Mouse (Mus musculus): ENCODE measurements around the gene Rhox10. TPM values are rescaled to one million over a fixed set of nuclear protein-coding genes. Genes with fewer than 3 reads are reported as not detected.

Gene Rhox10
- total and polyA plus RNA-seq, 2 experiments from 2014 or later: not detected

GRCm38 (mm10) chrX:38085041-38085440 lies 18.8 kb downstream of the Rhox10 start, which contains the start of gene Rhox11:
Rhox11 (minus strand) TSS chrX:38085141.
- Histone ChIP-seq H3K27ac (no peak within 1 kb of the TSS), H3K4me3 (ENCODE audit: low read length) (no peak within 1 kb of the TSS), H3K4me1 (ENCODE audit: insufficient read depth, low read length) (no peaks in the 10 kb centered on the region), H3K36me3 (ENCODE audit: insufficient read depth, low read length) (no peaks in the 10 kb centered on the region), H3K4me2 (ENCODE audit: low read depth, low read length) (no peak within 1 kb of the TSS), H3K9me3 (ENCODE audit: low read length) (no peaks in the 10 kb centered on the region), H3K9ac (replicated peaks; ENCODE audit: low read length) (no peak within 1 kb of the TSS), H3K27me3 (ENCODE audit: insufficient read depth, low read length) (no peaks in the 10 kb centered on the region)
- ATAC-seq (no peak), DNase-seq (ENCODE audit: low spot score) (no peak)
- TF ChIP-seq CTCF (IDR thresholded peaks at IDR 0.05; ENCODE audit: low read depth): no peak
- WGBS: 87% methylated on average over 9 of the region's 9 CpGs

GRCm38 (mm10) chrX:38110807-38111206 lies 44.5 kb downstream of the Rhox10 start, which contains the start of gene Rhox12:
Rhox12 (minus strand) TSS chrX:38110907.
- Histone ChIP-seq H3K27ac (no peak within 1 kb of the TSS), H3K4me1 (ENCODE audit: insufficient read depth, low read length) (no peaks in the 10 kb centered on the region), H3K4me3 (ENCODE audit: low read length) (no peak within 1 kb of the TSS), H3K27me3 (ENCODE audit: insufficient read depth, low read length) (no peaks in the 10 kb centered on the region), H3K4me2 (ENCODE audit: low read depth, low read length) (no peak within 1 kb of the TSS), H3K9me3 (ENCODE audit: low read length) (no peaks in the 10 kb centered on the region), H3K36me3 (ENCODE audit: insufficient read depth, low read length) (no peaks in the 10 kb centered on the region), H3K9ac (replicated peaks; ENCODE audit: low read length) (no peak within 1 kb of the TSS)
- DNase-seq (ENCODE audit: low spot score) (no peak), ATAC-seq (no peak)
- TF ChIP-seq CTCF (IDR thresholded peaks at IDR 0.05; ENCODE audit: low read depth): no peak
- 71% methylated on average over 4 of the region's 4 CpGs for WGBS

GRCm38 (mm10) chrX:38120982-38121381 lies 54.7 kb downstream of the Rhox10 start, which contains the start of gene Rhox13:
Rhox13 (plus strand) TSS chrX:38121219.
- no peaks in the 10 kb centered on the region for H3K27me3 ChIP-seq (ENCODE audit: insufficient read depth, low read length)
- no peak within 1 kb of the TSS for H3K9ac ChIP-seq (replicated peaks; ENCODE audit: low read length)
- no peak within 1 kb of the TSS for H3K4me3 ChIP-seq (ENCODE audit: low read length)
- H3K4me1 ChIP-seq (ENCODE audit: insufficient read depth, low read length): no peaks in the 10 kb centered on the region
- H3K4me2 ChIP-seq (ENCODE audit: low read depth, low read length): no peak within 1 kb of the TSS
- H3K9me3 ChIP-seq (ENCODE audit: low read length): 0 out of 2 replicates have a peak, but pooled peaks cover 2% of the 10 kb centered on the region
- no peak for TF ChIP-seq CTCF (IDR thresholded peaks at IDR 0.05; ENCODE audit: low read depth)
- H3K27ac ChIP-seq: no peak within 1 kb of the TSS
- DNase-seq (ENCODE audit: low spot score): no peak
- 95% methylated on average over 20 of the region's 20 CpGs for WGBS
- no peaks in the 10 kb centered on the region for H3K36me3 ChIP-seq (ENCODE audit: insufficient read depth, low read length)
- no peak for ATAC-seq

Other genes starting within 250 kb of the Rhox10 start
- gene Rhox6, start 239.6 kb upstream of the Rhox10 start, total RNA-seq (2014; rRNA removed): not detected in 2 replicates
- not detected in 2 replicates for gene Rhox6, start 239.6 kb upstream of the Rhox10 start, polyA plus RNA-seq (2015; fragmentation: Nextera tagmentation; extraction: Ambion mirVana)
- gene Rhox7a, start 234.8 kb upstream of the Rhox10 start, total RNA-seq (2014; rRNA removed): not detected in 2 replicates
- gene Rhox7a, start 234.8 kb upstream of the Rhox10 start, polyA plus RNA-seq (2015; fragmentation: Nextera tagmentation; extraction: Ambion mirVana): not detected in 2 replicates
- not detected in 2 replicates for gene Rhox8, start 187.5 kb upstream of the Rhox10 start, total RNA-seq (2014; rRNA removed)
- not detected in 2 replicates for gene Rhox8, start 187.5 kb upstream of the Rhox10 start, polyA plus RNA-seq (2015; fragmentation: Nextera tagmentation; extraction: Ambion mirVana)
- gene Rhox7b, start 169.2 kb upstream of the Rhox10 start, total RNA-seq (2014; rRNA removed): not detected in 2 replicates
- gene Rhox7b, start 169.2 kb upstream of the Rhox10 start, polyA plus RNA-seq (2015; fragmentation: Nextera tagmentation; extraction: Ambion mirVana): not detected in 2 replicates
- not detected in 2 replicates for gene Rhox9, start 164.7 kb upstream of the Rhox10 start, total RNA-seq (2014; rRNA removed)
- gene Rhox9, start 164.7 kb upstream of the Rhox10 start, polyA plus RNA-seq (2015; fragmentation: Nextera tagmentation; extraction: Ambion mirVana): not detected in 2 replicates
- gene Btg1-ps1, start 47.7 kb upstream of the Rhox10 start, total RNA-seq (2014; rRNA removed): not detected in 2 replicates
- gene Btg1-ps1, start 47.7 kb upstream of the Rhox10 start, polyA plus RNA-seq (2015; fragmentation: Nextera tagmentation; extraction: Ambion mirVana): not detected in 2 replicates
- not detected in 2 replicates for gene Btg1-ps2, start 23.4 kb upstream of the Rhox10 start, total RNA-seq (2014; rRNA removed)
- not detected in 2 replicates for gene Btg1-ps2, start 23.4 kb upstream of the Rhox10 start, polyA plus RNA-seq (2015; fragmentation: Nextera tagmentation; extraction: Ambion mirVana)
- not detected in 2 replicates for gene Rhox11, start 18.7 kb downstream of the Rhox10 start, total RNA-seq (2014; rRNA removed)
- not detected in 2 replicates for gene Rhox11, start 18.7 kb downstream of the Rhox10 start, polyA plus RNA-seq (2015; fragmentation: Nextera tagmentation; extraction: Ambion mirVana)
- not detected in 2 replicates for gene Rhox12, start 44.4 kb downstream of the Rhox10 start, total RNA-seq (2014; rRNA removed)
- not detected in 2 replicates for gene Rhox12, start 44.4 kb downstream of the Rhox10 start, polyA plus RNA-seq (2015; fragmentation: Nextera tagmentation; extraction: Ambion mirVana)
- gene Rhox13, start 54.7 kb downstream of the Rhox10 start, total RNA-seq (2014; rRNA removed): not detected in 2 replicates
- not detected in 2 replicates for gene Rhox13, start 54.7 kb downstream of the Rhox10 start, polyA plus RNA-seq (2015; fragmentation: Nextera tagmentation; extraction: Ambion mirVana)
- 20.5 and 26.8 TPM in 2 replicates for gene Zbtb33, start 123.3 kb downstream of the Rhox10 start, total RNA-seq (2014; rRNA removed)
- 3.0 and 3.3 TPM in 2 replicates for gene Zbtb33, start 123.3 kb downstream of the Rhox10 start, polyA plus RNA-seq (2015; fragmentation: Nextera tagmentation; extraction: Ambion mirVana)
- 41.4 and 48.4 TPM in 2 replicates for gene Tmem255a, start 186.0 kb downstream of the Rhox10 start, total RNA-seq (2014; rRNA removed)
- gene Tmem255a, start 186.0 kb downstream of the Rhox10 start, polyA plus RNA-seq (2015; fragmentation: Nextera tagmentation; extraction: Ambion mirVana): 37.3 and 38.5 TPM in 2 replicates
- gene Atp1b4, start 249.7 kb downstream of the Rhox10 start, total RNA-seq (2014; rRNA removed): 0.47 TPM in 1 of 2 replicates, not detected in the other
- not detected in 2 replicates for gene Atp1b4, start 249.7 kb downstream of the Rhox10 start, polyA plus RNA-seq (2015; fragmentation: Nextera tagmentation; extraction: Ambion mirVana)

All from hindbrain, postnatal 0 days (tissue).